Mouse (Mus musculus) left cerebral cortex, adult 2 months (tissue): ENCODE measurements around the gene Gm128. TPM values are rescaled to one million over a fixed set of nuclear protein-coding genes. Genes with fewer than 3 reads are reported as not detected.

Experiments
- DNase-seq, 2 experiments: peaks; one replicate each; pipeline ENCODE4 v3.0.0; 2021 to 2022; ENCODE audit warnings: low spot score in 2 of 2, mixed read lengths in 1 of 2; ENCODE audit errors: extremely low spot score in 1 of 2
- H3K27ac ChIP-seq: fragments of 200-600 bp; 2 replicates; pipeline ENCODE4 v1.8.1; 2022
- H3K4me3 ChIP-seq: fragments of 200-600 bp; 2 replicates; pipeline ENCODE4 v1.8.1; 2022
- CTCF ChIP-seq: fragments of 200-600 bp; IDR thresholded peaks from 2 replicates; pipeline ENCODE4 v1.8.1; 2022; ENCODE audit warnings: antibody characterized with exemption, mild to moderate bottlenecking, moderate library complexity
- intact Hi-C: fragments of 180-260 bp; cut with DNase I; formaldehyde crosslinking; loops from one replicate; pipeline ENCODE4 v1.15.1; 2025
- total RNA-seq, 2 experiments: library from RNA; stranded (reverse); gene quantifications; 2 replicates each; pipeline ENCODE4 v1.2.3; 2021

Gene Gm128
- total RNA-seq, 2 experiments from 2014 or later: 0.20 to 0.61 TPM

- no peak for TF ChIP-seq CTCF
- Histone ChIP-seq H3K27ac (no peak overlapping the region), H3K4me3 (no peak overlapping the region)
- DNase-seq: no peak
- intact Hi-C loops: loop anchor here (5.0 kb wide), 1 partner anchor 39 kb away; the partner anchor contains the start of gene Cdc42se1
Measured at GRCm38 (mm10) chr3:95266052-95266451, 24.7 kb upstream of the Gm128 start.

DNA sequence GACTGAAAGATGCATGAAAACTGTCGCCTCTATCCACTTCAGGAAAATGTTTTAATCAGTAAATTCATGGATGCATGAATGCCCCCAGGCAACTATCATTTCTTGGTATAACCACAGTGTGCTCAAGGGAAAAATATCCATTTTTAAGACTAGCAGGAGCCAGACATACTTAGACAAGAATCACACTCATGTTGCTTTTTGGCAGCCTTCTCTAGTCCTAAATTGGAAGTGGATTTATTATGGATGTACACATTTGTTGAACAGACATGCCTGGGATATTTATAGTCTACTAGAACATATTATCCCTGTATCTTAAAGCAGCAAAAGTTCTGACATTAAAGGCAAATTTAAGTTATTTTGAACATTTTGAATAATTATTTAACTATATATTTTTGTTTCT, 23.3 kb upstream of the Gm128 start:
- no peak for DNase-seq
- intact Hi-C loops: loop anchor here (5.0 kb wide), 2 partner anchors 37 to 47 kb away; partner anchors contain the start of genes Cdc42se1 and Gabpb2
- no peak for TF ChIP-seq CTCF
- H3K27ac ChIP-seq: no peak overlapping the region
- H3K4me3 ChIP-seq: no peak overlapping the region

DNA sequence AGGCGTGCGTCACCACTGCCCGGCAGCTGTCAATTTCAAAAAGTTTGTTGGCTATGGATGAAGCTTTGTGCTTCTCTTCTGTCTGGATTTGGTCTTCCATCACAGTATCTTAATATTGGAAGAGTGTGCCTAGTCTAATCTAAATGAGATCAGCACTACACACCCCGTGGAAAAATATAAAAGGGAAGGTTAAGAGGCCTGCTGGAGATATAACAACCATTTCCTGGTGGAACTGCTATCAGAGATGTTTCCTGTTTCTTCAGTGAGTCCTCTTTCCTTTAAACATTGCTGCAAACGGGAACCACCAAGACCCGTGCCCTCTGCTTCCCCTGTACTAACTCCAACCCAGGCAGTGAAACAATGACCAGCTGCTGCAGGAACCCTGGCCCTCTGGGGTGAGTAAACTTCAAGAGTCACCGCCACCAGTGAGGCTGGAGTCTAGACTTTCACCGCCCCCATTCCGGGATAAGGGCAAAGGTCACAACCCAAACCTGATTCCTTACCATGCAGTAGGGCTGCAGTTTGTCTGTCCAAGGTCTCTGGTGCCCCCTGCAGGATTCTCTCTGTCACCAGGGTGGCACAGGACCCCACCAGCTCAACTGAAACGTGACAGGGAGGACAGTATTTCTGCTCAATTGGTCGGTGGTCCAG, 21.8 kb upstream of the Gm128 start:
- no peak overlapping the region for H3K4me3 ChIP-seq
- intact Hi-C loops: loop anchor here (2.0 to 5.0 kb wide), 2 partner anchors 46 to 120 kb away; partner anchors contain the start of genes Gabpb2 and Tnfaip8l2
- peak; percentile 69 for TF ChIP-seq CTCF
- DNase-seq: peak; percentile 50 to 60
- no peak overlapping the region for H3K27ac ChIP-seq

- DNase-seq: no peak
- Histone ChIP-seq H3K27ac (no peak overlapping the region), H3K4me3 (no peak overlapping the region)
- TF ChIP-seq CTCF: no peak
- intact Hi-C loops: loop anchor here (2.0 to 5.0 kb wide), 2 partner anchors 45 to 119 kb away; partner anchors contain the start of genes Gabpb2 and Tnfaip8l2
Measured at GRCm38 (mm10) chr3:95261975-95262374, 20.6 kb upstream of the Gm128 start.

DNA sequence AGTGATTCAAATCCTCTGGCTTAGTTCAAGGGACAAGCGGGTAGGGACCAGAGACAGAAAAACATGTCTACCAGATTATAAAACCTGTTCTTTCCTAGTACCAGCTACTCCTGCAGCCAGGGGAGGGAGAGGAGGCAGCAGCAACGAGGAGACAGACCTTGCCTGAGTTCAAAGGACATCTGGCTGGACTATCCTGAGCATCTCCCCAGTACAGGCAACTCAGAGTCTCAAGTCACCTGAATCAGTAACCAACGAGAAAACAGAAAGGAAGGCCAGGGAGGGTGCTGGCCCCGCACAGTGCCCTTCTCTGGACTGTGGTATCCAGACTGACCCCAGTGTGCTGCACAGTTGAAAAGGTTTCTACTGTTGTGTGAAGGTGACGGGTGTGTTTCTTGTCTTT, 15.5 kb upstream of the Gm128 start:
- no peak for TF ChIP-seq CTCF
- intact Hi-C loops: no loop called here
- H3K4me3 ChIP-seq: no peak overlapping the region
- H3K27ac ChIP-seq: no peak overlapping the region
- no peak for DNase-seq

DNA sequence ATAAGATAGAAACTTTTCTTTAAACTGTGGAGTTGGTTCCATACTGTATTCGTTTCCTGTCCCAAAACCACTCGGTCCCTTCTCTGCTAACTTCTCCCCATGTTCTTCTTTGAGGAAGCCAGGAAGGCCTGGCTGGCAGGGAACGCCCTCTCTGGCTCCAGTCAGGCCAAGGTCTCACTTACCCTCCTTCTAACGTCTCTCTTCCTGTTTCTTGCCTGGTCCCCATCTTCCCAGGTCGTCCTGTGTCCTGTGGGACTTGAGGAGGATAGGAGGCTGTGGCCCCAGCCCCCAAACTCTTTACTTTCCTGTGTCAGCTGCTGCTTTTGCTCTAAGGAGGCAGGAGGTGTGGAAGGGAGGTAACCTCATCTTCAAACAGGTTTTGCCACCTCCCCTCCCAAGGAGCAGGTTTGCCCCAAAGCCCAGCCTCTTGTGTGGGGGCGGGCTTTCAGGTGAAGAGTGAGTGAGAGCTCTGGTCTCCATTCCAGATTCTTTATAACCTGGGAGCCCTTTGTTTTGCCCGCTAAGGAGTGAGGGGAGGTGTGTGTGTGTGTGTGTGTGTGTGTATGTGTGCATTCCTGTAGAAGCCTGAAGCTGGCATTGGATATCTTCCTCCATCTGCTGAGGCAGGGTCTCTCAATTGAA, 9.5 kb upstream of the Gm128 start, which contains the start of gene Bnipl:
Bnipl (minus strand) TSS at position 411 of the 642 bp plus-strand sequence.
- no peak within 1 kb of the TSS for H3K27ac ChIP-seq
- intact Hi-C loops: no loop called here
- no peak within 1 kb of the TSS for H3K4me3 ChIP-seq
- DNase-seq: no peak
- TF ChIP-seq CTCF: no peak

GRCm38 (mm10) chr3:95250361-95250760, 9.0 kb upstream of the Gm128 start:
- no peak for TF ChIP-seq CTCF
- DNase-seq: no peak
- Histone ChIP-seq H3K4me3 (no peak overlapping the region), H3K27ac (no peak overlapping the region)
- intact Hi-C loops: no loop called here

GRCm38 (mm10) chr3:95247660-95248336, 6.4 kb upstream of the Gm128 start:
- intact Hi-C loops: no loop called here
- TF ChIP-seq CTCF: no peak
- Histone ChIP-seq H3K27ac (no peak overlapping the region), H3K4me3 (no peak overlapping the region)
- no peak for DNase-seq

GRCm38 (mm10) chr3:95246465-95247231, 5.2 kb upstream of the Gm128 start:
- no peak for TF ChIP-seq CTCF
- DNase-seq: peak; percentile 44
- Histone ChIP-seq H3K27ac (no peak overlapping the region), H3K4me3 (no peak overlapping the region)
- intact Hi-C loops: no loop called here

GRCm38 (mm10) chr3:95243086-95243485, 1.7 kb upstream of the Gm128 start:
- no peak for DNase-seq
- intact Hi-C loops: no loop called here
- H3K27ac ChIP-seq: peak overlapping the region; percentile 45
- TF ChIP-seq CTCF: no peak
- H3K4me3 ChIP-seq: no peak overlapping the region

DNA sequence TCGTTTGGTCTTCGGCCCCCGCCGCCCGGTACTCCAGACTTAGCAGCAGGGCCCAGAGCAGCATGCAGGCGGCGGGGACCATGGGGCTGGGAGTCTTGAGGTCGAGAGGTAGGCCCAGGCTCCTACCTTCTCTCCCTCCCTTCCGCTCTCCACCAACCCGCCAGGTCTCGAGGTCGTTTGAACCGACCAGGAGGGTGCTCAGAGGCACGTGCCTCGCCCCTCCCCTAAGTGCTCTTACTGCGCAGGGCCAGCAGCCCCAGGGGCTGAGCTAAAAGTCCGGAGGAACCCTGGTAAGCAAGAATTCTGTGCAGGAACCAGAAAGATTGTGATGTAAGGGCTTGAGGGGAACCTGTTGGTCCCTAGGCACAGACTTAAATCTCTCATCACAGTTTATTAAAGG, 498 bp downstream of the Gm128 start:
- no peak overlapping the region for H3K27ac ChIP-seq
- no peak overlapping the region for H3K4me3 ChIP-seq
- no peak for DNase-seq
- TF ChIP-seq CTCF: no peak
- intact Hi-C loops: no loop called here

GRCm38 (mm10) chr3:95239971-95240370, 1.4 kb downstream of the Gm128 start:
- no peak overlapping the region for H3K27ac ChIP-seq
- no peak for DNase-seq
- intact Hi-C loops: no loop called here
- no peak overlapping the region for H3K4me3 ChIP-seq
- TF ChIP-seq CTCF: no peak
